26 mouse cellular contexts compared by ENCODE assay signal in the genomic region with DNA sequence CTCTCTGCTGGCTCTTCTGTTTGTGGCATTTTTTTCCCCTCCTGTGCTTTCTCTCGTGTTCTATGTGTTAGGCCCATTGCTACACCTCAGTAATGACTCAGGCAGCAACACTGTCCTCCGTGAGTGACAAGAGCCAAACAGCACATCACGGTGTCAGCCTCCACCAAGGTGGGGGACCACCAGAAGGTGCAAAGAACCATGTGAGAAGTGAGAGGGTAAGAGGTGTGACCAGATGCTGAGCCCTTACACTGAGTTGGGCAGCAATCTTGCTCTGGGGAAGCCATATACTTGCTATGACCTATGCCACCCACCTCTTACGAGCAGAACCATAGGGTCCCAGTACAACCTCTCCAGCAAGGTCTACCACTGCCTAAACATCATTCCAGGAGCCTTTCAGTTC. TPM values are rescaled to one million over a fixed set of nuclear protein-coding genes. Genes with fewer than 3 reads are reported as not detected.
"Had no signal": no experiment of that assay in that cellular context is flagged by ENCODE, and none has a peak within 500 bp of the region (broad histone marks: within the 10 kb centered on the region; RNA-seq: fewer than 3 reads in every experiment).

No protein-coding gene starts in this region.

- H3K4me3 ChIP-seq: intestine, embryonic 15.5 days; kidney, embryonic 15.5 days; left cerebral cortex, adult 2 months; liver, embryonic 13.5 days; midbrain, embryonic 12.5 days; midbrain, embryonic 15.5 days; neural tube, embryonic 13.5 days; stomach, embryonic 15.5 days had no signal

- H3K27me3 ChIP-seq: intestine, embryonic 15.5 days; kidney, embryonic 15.5 days; midbrain, embryonic 15.5 days; neural tube, embryonic 13.5 days; stomach, embryonic 15.5 days had no signal

- H3K4me1 ChIP-seq: liver, embryonic 13.5 days had no signal

- DNase-seq: kidney, adult 11 months; kidney, adult 8-10 months; kidney, postnatal 10 days; kidney, postnatal 36 days; layer of hippocampus, postnatal 36 days; liver, embryonic 13.5 days; lung, adult 2 months; lung, postnatal 14 days; lung, postnatal 4 days; retina, postnatal 1 day; right cerebral cortex, postnatal 25 days; spleen, adult 18-20 months had no signal

- H3K27ac ChIP-seq: intestine, embryonic 15.5 days; kidney, embryonic 15.5 days; left cerebral cortex, adult 2 months; liver, embryonic 13.5 days; midbrain, embryonic 12.5 days; midbrain, embryonic 15.5 days; neural tube, embryonic 13.5 days; stomach, embryonic 15.5 days had no signal

RNA-seq across cellular contexts. Expression of a gene that starts 9.9 kb away (rescaled TPM):
- total RNA-seq: layer of hippocampus, adult 8-10 months; layer of hippocampus, postnatal 10 days; layer of hippocampus, postnatal 36 days; left cerebral cortex, adult 2 months; left cerebral cortex, postnatal 10 days; left cerebral cortex, postnatal 36 days; megakaryocyte progenitor cell, adult 5-6 weeks had no signal
- polyA plus RNA-seq: kidney, embryonic 15.5 days; limb, embryonic 11.5 days; limb, embryonic 14.5 days; liver, embryonic 13.5 days; midbrain, embryonic 12.5 days; midbrain, embryonic 15.5 days had no signal
